Mouse (Mus musculus) hindbrain, postnatal 0 days (tissue): ENCODE results near the gene Zdhhc3. TPM values are rescaled to one million over a fixed set of nuclear protein-coding genes. Genes with fewer than 3 reads are reported as not detected.

Source experiments
- ATAC-seq: fragments of 200-750 bp; cut with Nextera tagmentation; 2 replicates; pipeline ENCODE4 v1.8.0; 2017; ENCODE audit warnings: mild to moderate bottlenecking, moderate TSS enrichment, moderate library complexity
- DNase-seq: peaks from one replicate; pipeline ENCODE4 v3.0.0-alpha.2; 2015; ENCODE audit warnings: low spot score
- H3K27ac ChIP-seq: fragments of 300-500 bp; sonication (generic); 2 replicates; pipeline ENCODE4 v1.5.1; 2014; ENCODE audit warnings: mild to moderate bottlenecking
- H3K27me3 ChIP-seq: fragments of 300-500 bp; sonication (generic); 2 replicates; pipeline ENCODE4 v1.6.1; 2014; ENCODE audit warnings: low read length, mixed read lengths; ENCODE audit not compliant: insufficient read depth
- H3K36me3 ChIP-seq: fragments of 300-500 bp; sonication (generic); 2 replicates; pipeline ENCODE4 v1.6.1; 2014; ENCODE audit warnings: low read length, mixed read lengths; ENCODE audit not compliant: insufficient read depth
- H3K4me1 ChIP-seq: fragments of 300-500 bp; sonication (generic); 2 replicates; pipeline ENCODE4 v1.6.1; 2014; ENCODE audit warnings: antibody characterized with exemption, low read length, mixed read lengths; ENCODE audit not compliant: insufficient read depth
- H3K4me2 ChIP-seq: fragments of 300-500 bp; sonication (generic); 2 replicates; pipeline ENCODE4 v1.6.1; 2014; ENCODE audit warnings: low read depth, mild to moderate bottlenecking, low read length, moderate library complexity, mixed read lengths
- H3K4me3 ChIP-seq: fragments of 300-500 bp; sonication (generic); 2 replicates; pipeline ENCODE4 v1.5.1; 2014; ENCODE audit warnings: low read length
- H3K9ac ChIP-seq: fragments of 300-500 bp; sonication (generic); replicated peaks from 2 replicates; pipeline ENCODE4 v1.6.1; 2014; ENCODE audit warnings: mild to moderate bottlenecking, low read length, moderate library complexity, mixed read lengths
- H3K9me3 ChIP-seq: fragments of 300-500 bp; sonication (generic); 2 replicates; pipeline ENCODE4 v1.6.1; 2016; ENCODE audit warnings: low read length, mixed read lengths
- CTCF ChIP-seq: IDR thresholded peaks from 2 replicates; pipeline ENCODE4 v1.5.1; 2016; ENCODE audit warnings: antibody characterized with exemption, control low read depth, low read depth
- WGBS: fragments of 180-500 bp; shearing (Covaris S2); extraction: QIAGEN DNeasy Blood & Tissue Kit; methylation state at CpG from one replicate; pipeline ENCODE4 v1.1.7; 2014; 5-methylcytosine and 5-hydroxymethylcytosine counted together
- polyA plus RNA-seq: library from polyadenylated mRNA; unstranded; fragments of >200 nt; fragmentation: Nextera tagmentation; extraction: Ambion mirVana; gene quantifications from 2 replicates; pipeline ENCODE4 v1.2.1, GENCODE M21; 2015
- total RNA-seq: library from RNA; depleted of rRNA; stranded (reverse); fragments of >200 nt; gene quantifications from 2 replicates; pipeline ENCODE4 v1.2.3, GENCODE M21; 2014

Gene Zdhhc3
- total and polyA plus RNA-seq, 2 experiments from 2014 or later, result 82.9 to 83.4 TPM

GRCm38 (mm10) chr9:123079149-123079548, 33.9 kb downstream of the Zdhhc3 start:
- TF ChIP-seq CTCF, result no peak
- Histone ChIP-seq H3K27ac (no peak overlapping the region), H3K9ac (no peak overlapping the region), H3K4me3 (no peak overlapping the region), H3K27me3 (no peaks in the 10 kb centered on the region), H3K36me3 (peaks cover 39% of the 10 kb centered on the region), H3K9me3 (no peaks in the 10 kb centered on the region), H3K4me2 (no peak overlapping the region), H3K4me1 (no peaks in the 10 kb centered on the region)
- ATAC-seq (no peak), DNase-seq (no peak)
- WGBS, result 89% methylated on average over 5 of the region's 5 CpGs

DNA sequence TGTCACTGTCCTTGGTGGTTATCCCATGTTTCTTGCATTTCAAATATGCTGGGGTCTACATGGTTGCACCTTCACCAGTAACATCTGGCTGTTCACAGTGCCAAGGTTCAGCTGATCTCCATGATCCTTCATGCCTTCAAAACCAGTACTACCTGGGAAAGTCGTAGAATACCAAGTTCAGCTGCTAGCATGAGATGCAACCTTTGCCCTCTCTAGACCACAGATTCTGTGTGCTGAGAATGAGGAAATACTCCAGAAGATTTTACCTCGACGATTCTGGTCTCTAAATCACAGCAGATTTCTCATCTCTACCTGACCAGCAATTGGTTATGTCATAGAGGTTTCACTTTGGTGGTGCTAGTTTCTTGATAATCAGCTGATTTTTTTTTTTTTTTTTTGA, 52.8 kb downstream of the Zdhhc3 start:
- DNase-seq (no peak), ATAC-seq (no peak)
- Histone ChIP-seq H3K4me2 (no peak overlapping the region), H3K4me1 (no peaks in the 10 kb centered on the region), H3K9me3 (no peaks in the 10 kb centered on the region), H3K27me3 (no peaks in the 10 kb centered on the region), H3K9ac (no peak overlapping the region), H3K27ac (no peak overlapping the region), H3K4me3 (no peak overlapping the region), H3K36me3 (no peaks in the 10 kb centered on the region)
- no peak for TF ChIP-seq CTCF
- 93% methylated on average over 3 of the region's 3 CpGs for WGBS

DNA sequence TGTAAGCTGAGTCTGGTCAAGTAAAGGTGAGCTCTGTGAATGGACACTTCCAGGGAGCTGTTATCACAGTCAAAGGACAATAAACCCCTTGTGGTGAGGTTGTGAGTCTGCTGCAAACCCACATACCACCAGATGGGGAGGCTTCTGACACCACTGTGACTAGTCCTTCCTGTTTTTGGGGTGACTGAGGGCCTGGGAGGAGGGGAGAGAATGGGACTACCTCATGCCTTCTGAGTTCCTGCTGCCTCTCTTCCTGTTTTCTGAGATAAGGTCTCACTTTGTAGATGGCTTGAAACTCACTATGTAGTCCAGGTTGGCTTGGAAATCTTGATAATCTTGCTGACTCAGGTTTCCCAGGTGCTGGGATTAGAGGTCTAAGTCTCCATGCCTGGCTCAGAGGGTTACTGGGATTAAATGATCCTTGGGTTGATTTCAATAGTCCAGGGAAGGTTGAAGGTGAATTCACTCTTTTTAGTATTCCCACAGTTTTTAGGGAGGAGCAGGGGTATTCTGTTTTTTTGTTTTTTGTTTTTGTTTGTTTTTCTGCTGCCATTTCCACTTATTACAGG, 54.2 kb downstream of the Zdhhc3 start:
- no peak overlapping the region for H3K27ac ChIP-seq
- no peak overlapping the region for H3K4me2 ChIP-seq
- no peak overlapping the region for H3K4me3 ChIP-seq
- no peaks in the 10 kb centered on the region for H3K36me3 ChIP-seq
- ATAC-seq (no peak), DNase-seq (no peak)
- no peaks in the 10 kb centered on the region for H3K27me3 ChIP-seq
- no peak for TF ChIP-seq CTCF
- no peaks in the 10 kb centered on the region for H3K9me3 ChIP-seq
- no peaks in the 10 kb centered on the region for H3K4me1 ChIP-seq
- no peak overlapping the region for H3K9ac ChIP-seq

- H3K27ac ChIP-seq, result no peak overlapping the region
- no peak overlapping the region for H3K9ac ChIP-seq
- H3K4me1 ChIP-seq, result no peaks in the 10 kb centered on the region
- no peak for DNase-seq
- WGBS, result 86% methylated on average over 1 of the region's 1 CpGs
- no peak for TF ChIP-seq CTCF
- H3K27me3 ChIP-seq, result no peaks in the 10 kb centered on the region
- no peak overlapping the region for H3K4me2 ChIP-seq
- H3K9me3 ChIP-seq, result no peaks in the 10 kb centered on the region
- H3K4me3 ChIP-seq, result no peak overlapping the region
- no peak for ATAC-seq
- no peaks in the 10 kb centered on the region for H3K36me3 ChIP-seq
Measured at GRCm38 (mm10) chr9:123047665-123048064, 65.3 kb downstream of the Zdhhc3 start.

DNA sequence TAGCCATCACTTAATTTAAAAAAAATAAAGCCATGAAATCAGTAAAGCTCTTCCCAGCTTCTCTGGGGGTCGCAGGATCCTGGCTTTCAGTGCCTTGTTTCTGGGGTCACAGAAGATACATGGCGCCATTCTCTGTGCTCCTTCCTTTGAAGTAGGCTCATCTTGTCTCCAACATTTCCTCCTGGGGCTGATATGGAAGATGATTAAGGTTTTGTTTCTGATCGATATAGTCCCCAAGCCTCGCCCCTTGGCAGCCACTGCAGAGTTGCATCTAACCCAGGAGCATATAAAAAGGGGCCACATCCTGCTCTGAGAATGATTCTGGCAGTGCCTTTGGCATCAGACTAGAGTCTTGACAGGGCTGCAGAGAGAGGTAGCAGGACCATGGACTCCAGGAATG, 78.6 kb downstream of the Zdhhc3 start, which contains the start of gene Tgm4:
Gene Tgm4, plus strand, starts transcription at position 301 of the 400 bp plus-strand sequence.
- Histone ChIP-seq H3K27ac (no peak within 1 kb of the TSS), H3K4me3 (no peak within 1 kb of the TSS), H3K4me1 (no peaks in the 10 kb centered on the region), H3K4me2 (no peak within 1 kb of the TSS), H3K27me3 (no peaks in the 10 kb centered on the region), H3K9me3 (no peaks in the 10 kb centered on the region), H3K36me3 (no peaks in the 10 kb centered on the region), H3K9ac (no peak within 1 kb of the TSS)
- no peak for DNase-seq
- no peak for ATAC-seq
- 86% methylated on average over 4 of the region's 4 CpGs for WGBS
- TF ChIP-seq CTCF, result no peak

DNA sequence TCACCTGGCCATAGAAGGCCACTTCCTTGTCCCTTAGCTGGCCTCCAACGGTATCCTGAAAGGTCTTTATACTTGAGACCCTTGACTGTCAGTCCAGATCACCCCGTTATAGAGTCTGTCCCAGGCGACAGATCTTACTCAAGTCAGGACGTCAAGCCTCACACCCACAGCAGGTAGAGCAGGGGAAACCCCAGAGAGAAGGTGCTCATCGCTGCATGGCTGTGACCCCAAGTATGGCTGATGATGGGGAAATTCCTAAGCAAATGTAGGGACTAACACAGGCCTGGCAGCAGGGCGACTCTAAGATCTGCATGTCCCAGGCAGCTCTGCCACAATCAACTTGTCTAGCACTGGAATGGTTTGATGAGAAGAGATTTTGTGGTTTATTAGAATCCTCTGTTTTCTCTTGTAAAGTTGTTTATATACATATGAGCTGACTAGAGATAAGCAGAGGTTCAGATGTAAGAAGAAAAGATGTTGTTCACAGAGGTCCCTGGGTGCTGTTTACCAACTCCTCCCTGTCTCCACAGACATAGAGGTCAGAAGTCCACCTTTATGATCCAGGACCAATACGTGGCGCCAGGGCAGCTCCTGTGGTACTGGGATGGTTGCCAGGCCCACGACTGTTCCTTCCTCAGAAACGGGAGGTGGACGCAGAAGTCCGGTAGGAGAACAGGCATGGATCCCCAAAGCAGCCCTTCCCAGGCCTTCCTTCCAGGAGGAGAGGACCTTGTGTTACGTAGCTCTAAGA, 81.3 kb downstream of the Zdhhc3 start:
- no peak overlapping the region for H3K4me3 ChIP-seq
- H3K36me3 ChIP-seq, result no peaks in the 10 kb centered on the region
- TF ChIP-seq CTCF, result no peak
- DNase-seq, result no peak
- no peak for ATAC-seq
- H3K9me3 ChIP-seq, result no peaks in the 10 kb centered on the region
- H3K4me1 ChIP-seq, result no peaks in the 10 kb centered on the region
- no peak overlapping the region for H3K9ac ChIP-seq
- WGBS, result 79% methylated on average over 13 of the region's 13 CpGs
- no peak overlapping the region for H3K27ac ChIP-seq
- H3K4me2 ChIP-seq, result no peak overlapping the region
- H3K27me3 ChIP-seq, result no peaks in the 10 kb centered on the region

GRCm38 (mm10) chr9:123024201-123024600, 88.8 kb downstream of the Zdhhc3 start:
- H3K27me3 ChIP-seq, result no peaks in the 10 kb centered on the region
- no peaks in the 10 kb centered on the region for H3K9me3 ChIP-seq
- no peak for ATAC-seq
- H3K27ac ChIP-seq, result no peak overlapping the region
- no peak for TF ChIP-seq CTCF
- no peak overlapping the region for H3K9ac ChIP-seq
- no peak overlapping the region for H3K4me3 ChIP-seq
- H3K4me1 ChIP-seq, result peaks cover 6% of the 10 kb centered on the region
- H3K36me3 ChIP-seq, result no peaks in the 10 kb centered on the region
- no peak for DNase-seq
- 83% methylated on average over 2 of the region's 2 CpGs for WGBS
- no peak overlapping the region for H3K4me2 ChIP-seq
